Mouse (Mus musculus) neural tube, embryonic 12.5 days (tissue): Measurements from ENCODE around the gene Ube2l3. TPM values are rescaled to one million over a fixed set of nuclear protein-coding genes. Genes with fewer than 3 reads are reported as not detected.
A peak's percentile ranks its signal among the peaks of the same experiment; 100 is the strongest.

Experiments
- microRNA counts: library from miRNA; unstranded; fragments of <30 nt; microRNA quantifications from one replicate; lab custom pipeline; 2017
- microRNA-seq: library from miRNA; unstranded; fragments of <30 nt; microRNA quantifications from one replicate; pipeline ENCODE4, GENCODE M21; 2017
- polyA plus RNA-seq: library from polyadenylated mRNA; unstranded; fragments of >200 nt; fragmentation: Nextera tagmentation; extraction: Ambion mirVana; gene quantifications from 2 replicates; pipeline ENCODE4 v1.2.1, GENCODE M21; 2016

Gene Ube2l3
- polyA plus RNA-seq, 1 experiment from 2014 or later = 364 TPM

MicroRNA genes within 50 kb of the gene (microRNA counts, 519-probe panel; counts per million panel counts)
- 6,150 counts per million, percentile 91 among the panel's probes with 10 or more counts for microRNA mmu-miR-130b (lab: Ali Mortazavi, UCI)
- microRNA mmu-miR-301b (lab: Ali Mortazavi, UCI) = 5,187 counts per million, percentile 85 among the panel's probes with 10 or more counts

Small RNA genes lying within 50 kb of the gene (microRNA-seq; reads per million reads assigned to microRNA genes)
- gene Mir130b (5,372 reads per million, percentile 93 among the genes with 10 or more reads in this experiment), gene Mir301b (173 reads per million, percentile 59 among the genes with 10 or more reads in this experiment)

Other genes with a start within 250 kb of the Ube2l3 start
- 177 and 184 TPM in 2 replicates for gene Mapk1, start 219.3 kb downstream of the Ube2l3 start, polyA plus RNA-seq
- 95.0 and 98.6 TPM in 2 replicates for gene Ypel1, start 133.0 kb downstream of the Ube2l3 start, polyA plus RNA-seq
- 159 and 161 TPM in 2 replicates for gene Ppil2, start 91.4 kb downstream of the Ube2l3 start, polyA plus RNA-seq
- 66.0 and 66.3 TPM in 2 replicates for gene 2610318N02Rik, start 77.5 kb downstream of the Ube2l3 start, polyA plus RNA-seq
- 61.5 and 79.9 TPM in 2 replicates for gene Sdf2l1, start 70.3 kb downstream of the Ube2l3 start, polyA plus RNA-seq
- 21.4 and 23.0 TPM in 2 replicates for gene Ydjc, start 58.0 kb downstream of the Ube2l3 start, polyA plus RNA-seq
- gene Ccdc116, start 55.4 kb downstream of the Ube2l3 start, polyA plus RNA-seq = 1.4 and 1.5 TPM in 2 replicates
- 1.8 and 2.1 TPM in 2 replicates for gene Rimbp3, start 6.0 kb upstream of the Ube2l3 start, polyA plus RNA-seq
- 11.7 and 12.4 TPM in 2 replicates for gene Hic2, start 30.9 kb upstream of the Ube2l3 start, polyA plus RNA-seq
- 22.8 and 23.1 TPM in 2 replicates for gene Tmem191c, start 73.4 kb upstream of the Ube2l3 start, polyA plus RNA-seq
- 0.35 and 0.41 TPM in 2 replicates for gene Serpind1, start 128.7 kb upstream of the Ube2l3 start, polyA plus RNA-seq
- 18.1 and 19.8 TPM in 2 replicates for gene Snap29, start 203.3 kb upstream of the Ube2l3 start, polyA plus RNA-seq
- 56.2 and 61.8 TPM in 2 replicates for gene Pi4ka, start 203.7 kb upstream of the Ube2l3 start, polyA plus RNA-seq
- gene Crkl, start 249.3 kb upstream of the Ube2l3 start, polyA plus RNA-seq = 91.0 and 102 TPM in 2 replicates